Mouse (Mus musculus) right cerebral cortex, adult 18-20 months (tissue): ENCODE measurements around the gene Olfr310.

Experiments used
- DNase-seq: peaks from one replicate; pipeline ENCODE4 v3.0.0; 2022; ENCODE audit warnings: mixed read lengths

Gene Olfr310

GRCm38 (mm10) chr7:86277072-86277471 is at the start of gene Olfr310:
Gene Olfr310 (minus strand): TSS chr7:86277172.
- DNase-seq = no peak

- DNase-seq = no peak
These were observed 48.6 kb upstream of the Olfr310 start, which contains the start of gene Olfr308 for GRCm38 (mm10) chr7:86325530-86325929. Gene Olfr308 (minus strand): TSS chr7:86325630.

DNA sequence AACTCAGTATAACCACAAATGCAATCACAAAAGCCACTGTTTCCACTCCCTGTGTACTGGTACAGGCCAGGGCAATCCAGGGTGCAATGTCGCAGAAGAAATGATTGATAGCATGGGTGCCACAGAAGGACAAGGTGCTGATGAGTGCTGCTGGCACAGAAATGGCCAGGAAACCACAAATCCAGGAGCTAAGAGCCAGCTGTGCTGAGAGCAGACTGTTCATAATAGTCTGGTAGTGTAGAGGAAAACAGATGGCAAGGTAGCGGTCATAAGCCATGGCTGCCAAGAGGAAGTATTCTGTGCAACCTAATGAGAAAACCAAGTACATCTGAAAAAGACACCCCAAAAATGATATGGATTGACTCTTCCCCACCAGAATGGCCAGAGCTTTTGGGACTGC is 44.4 kb upstream of the Olfr310 start:
- no peak for DNase-seq

GRCm38 (mm10) chr7:86313608-86314007 is 36.6 kb upstream of the Olfr310 start, which contains the start of gene Olfr309:
Gene Olfr309 (minus strand): TSS chr7:86313708.
- DNase-seq = no peak

DNA sequence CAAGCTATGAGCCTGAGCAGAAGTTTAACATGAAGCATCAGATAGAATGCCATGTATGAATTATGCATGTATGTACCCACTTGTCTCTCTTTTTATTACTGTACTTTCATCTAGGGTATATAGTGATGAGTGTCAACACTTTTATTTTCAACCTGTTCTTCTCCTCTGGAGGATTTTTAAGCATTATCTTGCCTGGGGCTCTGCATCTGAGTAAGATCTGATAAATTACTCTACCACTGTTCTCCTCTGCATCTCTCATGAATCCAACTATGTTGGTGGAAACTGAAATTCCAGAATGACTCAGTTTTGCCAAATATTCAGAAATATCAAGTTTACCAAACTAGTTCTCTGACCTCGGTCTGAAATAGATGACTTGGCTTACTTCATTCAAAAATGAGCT is 30.8 kb downstream of the Olfr310 start, which contains the start of gene Vmn2r76:
Gene Vmn2r76 (minus strand): TSS at position 101 of the 400 bp plus-strand sequence.
- no peak for DNase-seq
